Mouse (Mus musculus) thymus, postnatal 0 days (tissue): ENCODE data around the gene Klhl25. TPM values are rescaled to one million over a fixed set of nuclear protein-coding genes. Genes with fewer than 3 reads are reported as not detected.
A peak's percentile ranks its signal among the peaks of the same experiment; 100 is the strongest.
"Not testable (repeated sequence)": the region's sequence is repeated elsewhere in the genome, so short reads cannot be mapped to it uniquely, and the experiment has no call there.

Source experiments
- DNase-seq: peaks from one replicate; pipeline ENCODE4 v3.0.0-alpha.2; 2015; ENCODE audit warnings: low spot score
- polyA plus RNA-seq: library from polyadenylated mRNA; unstranded; fragments of >200 nt; fragmentation: Nextera tagmentation; extraction: Ambion mirVana; gene quantifications from 2 replicates; pipeline ENCODE4 v1.2.1, GENCODE M21; 2015

Klhl25 gene
- polyA plus RNA-seq, 1 experiment from 2014 or later = 13.2 TPM

GRCm38 (mm10) chr7:75873216-75873615 is 25.1 kb downstream of the Klhl25 start:
- no peak for DNase-seq

DNA sequence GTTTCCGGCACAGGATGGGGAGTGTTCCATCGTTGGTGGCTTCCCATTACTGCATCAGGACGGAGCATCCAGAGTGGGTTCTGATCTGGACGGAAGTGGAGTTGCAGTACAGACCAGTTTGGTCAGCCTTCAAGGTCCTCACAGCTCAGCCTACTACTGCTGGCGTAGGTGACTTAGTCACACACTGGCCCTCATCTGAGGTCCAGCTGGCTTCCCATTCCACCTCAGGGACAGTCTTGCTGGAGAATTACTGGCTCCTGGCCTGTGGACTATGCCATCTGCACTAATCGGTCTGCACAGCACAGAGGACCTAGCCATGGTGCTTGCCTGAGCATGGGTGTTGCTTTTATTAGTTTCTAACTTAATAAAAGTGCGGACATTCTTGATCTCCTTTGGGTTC is 25.6 kb downstream of the Klhl25 start:
- DNase-seq = no peak

DNA sequence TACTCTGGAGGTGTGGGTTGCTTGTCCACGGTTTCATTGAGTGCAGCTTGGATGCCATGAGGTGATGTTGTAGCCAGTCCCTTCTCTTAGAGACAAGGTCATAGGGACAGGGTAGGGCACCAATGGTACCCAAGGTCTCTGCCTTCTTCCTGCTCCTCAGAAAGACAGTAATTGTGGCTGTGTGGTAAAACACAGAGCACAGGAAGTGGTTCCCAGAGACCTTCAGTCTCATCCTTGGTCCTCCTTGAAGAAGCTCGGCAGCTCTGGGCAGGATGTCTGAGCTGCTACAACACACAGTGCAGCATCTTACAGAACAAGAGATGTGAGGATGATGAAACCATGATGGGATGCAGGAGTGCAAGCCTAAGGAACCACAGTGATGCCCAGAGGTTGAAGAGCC is 31.3 kb downstream of the Klhl25 start:
- DNase-seq = peak; percentile 35

GRCm38 (mm10) chr7:75880236-75880635 is 32.1 kb downstream of the Klhl25 start:
- no peak for DNase-seq

GRCm38 (mm10) chr7:75880650-75881049 is 32.5 kb downstream of the Klhl25 start:
- peak; percentile 86 for DNase-seq

GRCm38 (mm10) chr7:75881376-75881775 is 33.3 kb downstream of the Klhl25 start:
- peak; percentile 61 for DNase-seq

DNA sequence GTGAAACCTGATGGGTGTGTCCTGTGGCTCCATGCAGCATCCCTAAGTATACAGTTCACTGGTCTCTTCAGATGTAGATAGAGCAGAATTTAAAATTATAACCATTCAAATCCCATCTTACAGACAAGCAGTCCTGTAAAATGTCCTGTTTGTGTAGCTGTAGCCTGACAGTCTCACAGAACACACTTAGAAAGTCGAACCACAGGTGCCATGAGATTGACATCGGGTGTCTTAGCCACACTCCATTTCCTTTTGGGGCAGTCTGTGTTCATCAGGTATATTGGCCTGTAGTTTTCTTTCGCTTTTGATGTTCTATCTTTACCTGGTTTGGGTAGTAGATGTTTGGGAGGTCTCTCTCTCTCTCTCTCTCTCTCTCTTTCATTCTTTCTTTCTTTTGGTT is 33.7 kb downstream of the Klhl25 start:
- peak; percentile 19 for DNase-seq

DNA sequence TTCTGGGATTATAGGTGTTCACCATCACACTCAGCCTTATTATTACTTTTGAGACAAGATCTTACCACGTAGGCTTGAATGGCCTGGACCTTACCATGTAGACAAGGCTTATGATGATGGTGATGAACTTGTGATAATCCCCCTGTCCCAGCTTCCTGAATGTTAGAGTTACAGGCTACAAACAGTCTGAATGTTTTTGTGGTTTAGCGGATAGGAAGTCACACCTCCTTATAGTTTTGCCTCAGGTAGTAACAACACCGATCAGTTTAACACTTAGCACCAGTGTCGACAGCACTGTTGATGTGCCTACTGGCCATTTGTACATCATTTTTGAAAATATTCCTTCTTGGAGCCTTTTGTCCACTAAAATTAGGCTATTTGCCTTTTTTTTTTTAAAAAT is 43.4 kb downstream of the Klhl25 start:
- no peak for DNase-seq

- peak; percentile 11 for DNase-seq
These were observed 44.6 kb downstream of the Klhl25 start for GRCm38 (mm10) chr7:75892737-75893136.

- DNase-seq = no peak
These were observed 45.6 kb downstream of the Klhl25 start for GRCm38 (mm10) chr7:75893709-75894108.

- DNase-seq = no peak
These were observed 48.9 kb downstream of the Klhl25 start for GRCm38 (mm10) chr7:75897041-75897440.

GRCm38 (mm10) chr7:75899102-75899501 is 51.0 kb downstream of the Klhl25 start:
- no peak for DNase-seq

DNA sequence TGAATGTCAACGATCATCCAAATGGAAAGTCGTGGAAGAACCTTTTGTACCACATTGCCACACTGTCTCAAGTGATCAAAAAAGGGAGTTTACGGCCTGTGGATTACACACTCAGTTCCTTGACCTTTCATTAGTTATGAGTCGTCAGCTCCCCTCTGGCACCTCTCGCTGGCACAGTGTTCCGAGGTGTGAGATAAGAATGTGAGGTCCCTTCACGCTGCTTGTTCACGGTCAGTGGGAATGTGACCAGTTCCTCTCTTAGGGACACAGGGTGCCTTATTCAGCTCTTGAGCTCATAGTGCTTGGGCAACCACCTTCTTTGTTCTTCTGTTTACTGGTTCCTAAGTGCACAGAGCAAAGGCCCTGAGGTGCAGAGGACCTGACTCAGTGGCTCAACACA is 51.4 kb downstream of the Klhl25 start:
- no peak for DNase-seq

GRCm38 (mm10) chr7:75899954-75900353 is 51.8 kb downstream of the Klhl25 start:
- DNase-seq = no peak

DNA sequence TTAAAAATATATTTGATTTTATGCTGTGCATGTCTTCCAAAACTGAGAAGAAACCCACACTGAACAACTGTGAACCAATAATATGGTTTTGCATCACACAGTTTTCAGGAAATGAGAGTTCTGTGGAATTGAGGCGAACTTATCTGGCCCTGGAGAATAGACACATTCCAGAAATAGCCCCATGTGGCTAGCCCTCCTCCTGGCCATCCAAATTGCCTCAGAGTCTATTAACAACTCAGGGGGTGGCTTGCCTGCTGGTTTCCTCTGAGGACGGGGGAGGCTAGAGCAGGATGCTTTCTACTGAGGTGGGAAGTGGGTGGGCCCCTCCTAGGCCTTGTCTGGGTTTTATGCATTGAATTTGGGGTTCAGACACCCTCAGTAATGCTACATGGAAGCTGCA is 57.0 kb downstream of the Klhl25 start:
- DNase-seq = no peak

DNA sequence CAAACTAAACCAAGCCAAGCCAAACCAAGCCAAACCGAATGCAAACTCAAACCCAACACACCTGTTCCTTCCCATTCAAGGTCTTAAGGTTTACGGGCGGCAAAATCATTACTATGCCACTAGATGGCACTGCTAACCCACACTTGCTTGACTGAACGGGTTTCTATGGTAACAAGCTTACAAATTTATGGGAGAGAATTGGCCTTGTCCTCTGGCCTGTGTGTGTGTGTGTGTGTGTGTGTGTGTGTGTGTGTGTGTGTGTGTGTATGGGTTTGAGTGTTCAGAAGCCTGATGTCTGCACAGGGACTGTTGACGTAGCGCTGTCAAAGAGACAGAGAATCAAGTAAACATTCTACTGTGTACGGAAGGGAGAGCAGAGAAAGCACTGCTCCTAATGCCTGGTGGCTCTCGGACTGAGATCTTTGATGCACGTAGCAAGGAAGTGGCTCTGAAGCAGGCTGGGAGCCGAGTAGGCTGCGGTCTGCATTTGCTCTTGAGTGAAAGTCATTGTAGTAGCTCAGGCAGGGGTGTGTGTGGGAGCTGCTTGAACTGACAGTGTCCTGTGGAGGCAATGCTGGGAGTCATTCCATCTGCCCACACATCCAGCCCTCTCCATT is 62.0 kb downstream of the Klhl25 start:
- DNase-seq = peak; percentile 88

DNA sequence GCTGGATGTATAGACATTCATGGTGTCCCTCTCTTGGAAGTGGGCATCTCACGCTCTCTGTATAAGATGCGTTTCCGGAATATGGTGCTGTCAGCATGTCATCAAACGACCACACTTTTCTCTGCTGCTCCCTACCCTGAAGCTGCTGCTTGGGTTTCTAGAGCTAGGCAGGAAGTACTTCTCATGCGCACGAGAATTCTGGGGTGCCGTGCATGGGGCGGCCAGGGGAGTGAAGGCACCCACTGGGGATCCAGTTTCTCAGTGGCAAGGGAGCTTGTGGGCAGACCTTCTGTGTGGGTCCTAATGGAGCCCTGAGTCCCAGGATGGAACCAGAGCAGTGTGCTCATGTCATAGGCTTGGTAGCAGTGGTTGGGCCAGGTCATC is 62.5 kb downstream of the Klhl25 start:
- DNase-seq = no peak

DNA sequence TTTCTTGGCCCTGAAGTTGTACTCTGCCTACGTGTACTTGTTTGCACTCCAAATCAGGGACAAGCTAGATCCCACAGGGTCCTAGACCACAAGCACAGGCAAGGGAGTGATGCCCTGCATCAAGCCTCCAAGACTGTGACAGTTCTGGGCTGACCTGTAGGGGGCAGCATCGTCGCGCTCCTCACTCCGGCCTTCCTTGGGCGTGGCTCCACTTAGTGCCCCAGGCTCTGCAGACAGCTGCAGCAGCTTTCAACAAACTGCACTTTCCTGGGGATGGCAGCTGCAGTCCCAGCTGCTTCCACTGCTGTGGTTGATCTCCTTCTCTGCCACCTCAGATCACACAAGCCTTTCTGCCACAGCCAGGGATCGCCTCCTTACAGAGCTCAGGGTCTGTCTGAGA is 65.8 kb downstream of the Klhl25 start:
- peak; percentile 89 for DNase-seq

- peak; percentile 72 for DNase-seq
These were observed 67.4 kb downstream of the Klhl25 start for GRCm38 (mm10) chr7:75915550-75915949.

DNA sequence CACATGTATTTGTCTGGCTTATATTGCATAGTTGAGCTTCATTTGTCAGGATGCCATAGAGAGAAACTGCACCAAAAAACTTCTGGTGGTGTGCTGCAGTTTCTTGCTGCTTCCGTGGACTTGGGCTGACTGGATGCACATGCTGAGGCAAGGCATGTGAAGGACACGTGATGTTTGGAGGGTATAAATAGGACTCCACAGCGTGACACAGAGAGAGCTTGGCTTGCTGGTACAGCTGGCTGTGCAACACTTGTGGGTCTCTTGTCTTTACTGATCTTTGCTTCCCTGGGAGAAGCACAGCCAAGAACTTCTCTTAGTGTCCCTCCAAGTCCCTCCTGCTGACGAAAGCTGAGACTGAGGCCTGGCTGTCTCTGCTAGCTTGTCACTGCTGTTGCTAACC is 69.6 kb downstream of the Klhl25 start:
- DNase-seq = no peak

DNA sequence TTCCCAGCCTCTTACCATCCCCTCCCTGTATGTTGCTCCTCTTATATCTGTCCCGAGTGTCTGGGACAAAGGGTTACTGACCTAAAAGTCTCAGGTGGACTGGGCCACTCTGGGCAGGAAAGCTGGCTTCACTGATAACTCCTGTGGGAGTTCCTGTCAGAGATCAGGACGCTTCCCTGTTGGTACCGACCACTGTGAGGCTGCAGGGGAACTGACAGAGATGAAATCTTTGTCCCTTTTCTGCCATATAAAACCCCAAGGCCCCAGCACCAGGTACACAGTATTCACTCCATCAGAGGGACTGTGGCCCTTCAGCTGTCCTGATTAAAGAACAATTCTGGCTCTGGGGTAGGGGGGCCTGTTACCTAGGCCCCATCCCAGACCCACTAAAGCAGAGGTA is 71.6 kb downstream of the Klhl25 start:
- DNase-seq = not testable (repeated sequence)
